Mouse (Mus musculus): ENCODE measurements at regions not wholly inside any gene's neighbourhood (a gene's known extent, or its start where the extent isn't known, plus 50 kb on each side); places are given as distances from the start of the nearest gene placed in this dataset.

GRCm38 (mm10) chr11:7423276-7424081 is 209.8 kb upstream of the Igfbp3 start:
- TF ChIP-seq POLR2A (IDR thresholded peaks at IDR 0.05; ENCODE audit: insufficient read depth, low read depth, low read length) (no peak), CTCF (IDR thresholded peaks at IDR 0.05) (no peak)

Data from heart, adult 2 months (tissue).